Mouse (Mus musculus) G1E (cell line): Measurements from ENCODE around the gene Tcte1.

Source experiments
- CTCF ChIP-seq: IDR thresholded peaks from 2 replicates; pipeline ENCODE4 v1.5.1; 2012; ENCODE audit warnings: low read depth, low read length, inconsistent platforms, mixed read lengths
- GATA1 ChIP-seq: IDR thresholded peaks from 2 replicates; pipeline ENCODE4 v1.6.1; 2012; ENCODE audit warnings: borderline replicate concordance, low read length, inconsistent platforms, mixed read lengths
- TAL1 ChIP-seq: conservative IDR thresholded peaks from 2 replicates; pipeline ENCODE4 v1.6.1; 2012; ENCODE audit warnings: low read depth, low read length, inconsistent platforms, mixed read lengths

GRCm38 (mm10) chr17:45556514-45557245 lies 33.4 kb downstream of the Tcte1 start:
- TF ChIP-seq CTCF (no peak), TAL1 (no peak), GATA1 (no peak)
